Mouse (Mus musculus) embryonic fibroblast, embryonic 13.5 days (primary cell): ENCODE results near the gene D330020A13Rik.

Experiments
- CTCF ChIP-seq: IDR thresholded peaks from 2 replicates; pipeline ENCODE4 v1.5.1; 2011; ENCODE audit warnings: mild to moderate bottlenecking, control low read depth, low read length, moderate library complexity, borderline replicate concordance; ENCODE audit not compliant: insufficient read depth
- POLR2A ChIP-seq: IDR thresholded peaks from 2 replicates; pipeline ENCODE4 v1.6.1; 2011; ENCODE audit warnings: low read depth, mild to moderate bottlenecking, control low read depth, low read length, moderate library complexity

- TF ChIP-seq CTCF (no peak), POLR2A (no peak)
Observed at GRCm38 (mm10) chr6:120309338-120309737, 15.2 kb downstream of the D330020A13Rik start.
